Mouse (Mus musculus): ENCODE measurements at regions not wholly inside any gene's neighbourhood (a gene's known extent, or its start where the extent isn't known, plus 50 kb on each side); places are given as distances from the start of the nearest gene placed in this dataset.

GRCm38 (mm10) chr11:57432299-57432698 lies 86.1 kb downstream of the Fam114a2 start:
- Histone ChIP-seq H3K27ac (no peak overlapping the region), H3K4me3 (no peak overlapping the region)
- TF ChIP-seq CTCF (conservative IDR thresholded peaks at IDR 0.05): no peak
- DNase-seq (ENCODE audit: low spot score in 2 of 2): no peak

- peak; percentile 61 for TF ChIP-seq CTCF (conservative IDR thresholded peaks at IDR 0.05)
- Histone ChIP-seq H3K4me3 (no peak overlapping the region), H3K27ac (no peak overlapping the region)
- no peak for DNase-seq (ENCODE audit: low spot score in 2 of 2)
These were observed 86.5 kb downstream of the Fam114a2 start for GRCm38 (mm10) chr11:57431886-57432285.

GRCm38 (mm10) chr11:57426046-57426805 lies 92.2 kb downstream of the Fam114a2 start:
- Histone ChIP-seq H3K4me3 (no peak overlapping the region), H3K27ac (peak overlapping the region; percentile 25; the same call in 1 of the 2 replicates)
- DNase-seq (ENCODE audit: low spot score in 2 of 2): peak in 1 of 2 experiments; percentile 33
- peak; percentile 80 for TF ChIP-seq CTCF (conservative IDR thresholded peaks at IDR 0.05)

GRCm38 (mm10) chr11:57419416-57419815 lies 99.0 kb downstream of the Fam114a2 start:
- Histone ChIP-seq H3K4me3 (no peak overlapping the region), H3K27ac (peak overlapping the region; percentile 95)
- no peak for TF ChIP-seq CTCF (conservative IDR thresholded peaks at IDR 0.05)
- DNase-seq (ENCODE audit: low spot score in 2 of 2): peak in 1 of 2 experiments; percentile 63

GRCm38 (mm10) chr11:57416011-57416410 lies 102.4 kb downstream of the Fam114a2 start:
- DNase-seq (ENCODE audit: low spot score in 2 of 2): no peak
- TF ChIP-seq CTCF (conservative IDR thresholded peaks at IDR 0.05): no peak
- Histone ChIP-seq H3K27ac (peak overlapping the region; percentile 80), H3K4me3 (no peak overlapping the region)

- TF ChIP-seq CTCF (conservative IDR thresholded peaks at IDR 0.05): no peak
- Histone ChIP-seq H3K4me3 (no peak overlapping the region), H3K27ac (peak overlapping the region; percentile 92)
- DNase-seq (ENCODE audit: low spot score in 2 of 2): no peak
These were observed 103.2 kb downstream of the Fam114a2 start for GRCm38 (mm10) chr11:57415167-57415566.

- Histone ChIP-seq H3K27ac (peak overlapping the region; percentile 92), H3K4me3 (no peak overlapping the region)
- peak; percentile 57 to 64 for DNase-seq (ENCODE audit: low spot score in 2 of 2)
- no peak for TF ChIP-seq CTCF (conservative IDR thresholded peaks at IDR 0.05)
These were observed 103.7 kb downstream of the Fam114a2 start for GRCm38 (mm10) chr11:57414697-57415096.

- Histone ChIP-seq H3K4me3 (no peak overlapping the region), H3K27ac (peak overlapping the region; percentile 92)
- no peak for TF ChIP-seq CTCF (conservative IDR thresholded peaks at IDR 0.05)
- no peak for DNase-seq (ENCODE audit: low spot score in 2 of 2)
These were observed 105.1 kb downstream of the Fam114a2 start for GRCm38 (mm10) chr11:57413271-57413670.

- no peak for TF ChIP-seq CTCF (conservative IDR thresholded peaks at IDR 0.05)
- DNase-seq (ENCODE audit: low spot score in 2 of 2): peak; percentile 68 to 77
- Histone ChIP-seq H3K4me3 (no peak overlapping the region), H3K27ac (peak overlapping the region; percentile 92)
These were observed 105.7 kb downstream of the Fam114a2 start for GRCm38 (mm10) chr11:57412766-57413165.

GRCm38 (mm10) chr11:57404172-57404571 lies 114.2 kb downstream of the Fam114a2 start:
- peak overlapping the region; percentile 87 for H3K27ac ChIP-seq
- H3K4me3 ChIP-seq: no peak overlapping the region
- peak in 1 of 2 experiments; percentile 48 for DNase-seq (ENCODE audit: low spot score in 2 of 2)
- TF ChIP-seq CTCF (conservative IDR thresholded peaks at IDR 0.05): no peak

- Histone ChIP-seq H3K27ac (peak overlapping the region; percentile 87), H3K4me3 (no peak overlapping the region)
- TF ChIP-seq CTCF (conservative IDR thresholded peaks at IDR 0.05): no peak
- peak; percentile 60 to 63 for DNase-seq (ENCODE audit: low spot score in 2 of 2)
These were observed 116.8 kb downstream of the Fam114a2 start for GRCm38 (mm10) chr11:57401610-57402009.

GRCm38 (mm10) chr11:57399366-57399765 lies 119.1 kb downstream of the Fam114a2 start:
- Histone ChIP-seq H3K27ac (peak overlapping the region; percentile 87), H3K4me3 (no peak overlapping the region)
- no peak for TF ChIP-seq CTCF (conservative IDR thresholded peaks at IDR 0.05)
- DNase-seq (ENCODE audit: low spot score in 2 of 2): no peak

- Histone ChIP-seq H3K27ac (no peak overlapping the region; the same call in 1 of the 2 replicates), H3K4me3 (no peak overlapping the region)
- DNase-seq (ENCODE audit: low spot score in 2 of 2): no peak
- TF ChIP-seq CTCF (conservative IDR thresholded peaks at IDR 0.05): no peak
These were observed 122.0 kb downstream of the Fam114a2 start for GRCm38 (mm10) chr11:57396429-57396828.

GRCm38 (mm10) chr11:57390826-57391225 lies 127.6 kb downstream of the Fam114a2 start:
- Histone ChIP-seq H3K27ac (no peak overlapping the region), H3K4me3 (no peak overlapping the region)
- DNase-seq (ENCODE audit: low spot score in 2 of 2): no peak
- TF ChIP-seq CTCF (conservative IDR thresholded peaks at IDR 0.05): no peak
